Mouse (Mus musculus): ENCODE data around the gene Dnah17. TPM values are rescaled to one million over a fixed set of nuclear protein-coding genes. Genes with fewer than 3 reads are reported as not detected.
A peak's percentile ranks its signal among the peaks of the same experiment; 100 is the strongest.

Gene Dnah17
- polyA plus RNA-seq, 1 experiment from 2014 or later, result 0.14 TPM

GRCm38 (mm10) chr11:117996066-117996465 lies 134.4 kb downstream of the Dnah17 start:
- Histone ChIP-seq H3K27me3 (ENCODE audit: low read depth, poor library complexity, severe bottlenecking) (no peaks in the 10 kb centered on the region), H3K9me3 (replicated peaks) (no peaks in the 10 kb centered on the region), H3K36me3 (peaks cover 34% of the 10 kb centered on the region), H3K4me3 (no peak overlapping the region), H3K27ac (replicated peaks) (peak overlapping the region; percentile 46; the same call in 1 of the 2 replicates), H3K4me1 (peaks cover 60% of the 10 kb centered on the region)
- 27% methylated on average over 3 of the region's 3 CpGs for WGBS
- no peak for DNase-seq (ENCODE audit: low spot score)

DNA sequence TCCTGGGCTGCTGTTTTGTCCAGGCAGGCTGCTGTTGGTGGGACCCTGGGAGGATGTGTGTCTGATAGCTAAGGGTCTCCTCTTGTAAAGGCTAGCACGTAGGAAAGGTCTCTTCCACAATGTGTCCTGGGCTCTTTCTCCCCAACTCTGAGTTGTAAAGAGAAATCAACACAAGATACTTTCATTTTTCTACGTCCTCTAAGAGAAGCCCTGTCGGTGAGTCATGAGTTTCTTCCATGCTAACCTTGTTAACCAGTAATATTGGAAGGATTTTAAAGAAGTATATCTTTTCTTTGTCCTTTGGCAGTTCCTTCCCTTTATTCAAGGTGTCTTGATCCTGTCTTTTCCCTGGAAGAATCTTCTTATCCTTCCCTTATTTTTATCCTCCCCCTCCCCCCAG lies 134.8 kb downstream of the Dnah17 start:
- DNase-seq (ENCODE audit: low spot score), result no peak
- WGBS, result 54% methylated on average over 3 of the region's 3 CpGs

DNA sequence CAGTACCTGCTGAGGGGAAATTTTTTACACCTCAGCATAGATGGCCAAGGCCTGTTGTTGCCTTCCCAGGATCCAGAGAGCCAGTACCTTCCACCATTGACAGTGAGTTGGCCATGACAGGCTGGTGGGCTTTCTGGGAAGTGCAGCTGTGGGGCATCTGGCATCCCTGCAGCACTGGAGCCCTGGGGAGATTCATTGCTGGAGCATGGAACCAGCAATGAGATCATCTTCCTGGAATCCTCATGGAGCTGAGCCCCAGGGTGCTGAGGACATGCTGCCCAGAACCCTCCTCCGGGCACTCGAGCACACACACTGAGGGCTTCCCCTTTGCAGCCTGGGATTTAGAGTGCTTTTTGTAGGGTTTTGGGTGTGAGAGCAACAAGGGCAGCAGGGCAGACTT lies 135.2 kb downstream of the Dnah17 start:
- Histone ChIP-seq H3K4me1 (peaks cover 68% of the 10 kb centered on the region), H3K9me3 (replicated peaks) (no peaks in the 10 kb centered on the region), H3K27ac (replicated peaks) (no peak overlapping the region; the same call in 1 of the 2 replicates), H3K36me3 (peaks cover 26% of the 10 kb centered on the region), H3K27me3 (ENCODE audit: low read depth, poor library complexity, severe bottlenecking) (no peaks in the 10 kb centered on the region), H3K4me3 (no peak overlapping the region)
- no peak for DNase-seq (ENCODE audit: low spot score)
- WGBS, result 55% methylated on average over 2 of the region's 2 CpGs

More for the DNA sequence above, 134.8 kb downstream of the Dnah17 start:
- peaks cover 64% of the 10 kb centered on the region for H3K4me1 ChIP-seq
- no peaks in the 10 kb centered on the region for H3K9me3 ChIP-seq (replicated peaks)
- H3K27me3 ChIP-seq (ENCODE audit: low read depth, poor library complexity, severe bottlenecking), result no peaks in the 10 kb centered on the region
- peak overlapping the region; percentile 46; the same call in 1 of the 2 replicates for H3K27ac ChIP-seq (replicated peaks)
- no peak overlapping the region for H3K4me3 ChIP-seq
- H3K36me3 ChIP-seq, result peaks cover 30% of the 10 kb centered on the region

- Histone ChIP-seq H3K4me3 (no peak overlapping the region), H3K27ac (replicated peaks) (no peak overlapping the region; the same call in 1 of the 2 replicates), H3K36me3 (peaks cover 18% of the 10 kb centered on the region), H3K9me3 (replicated peaks) (no peaks in the 10 kb centered on the region), H3K4me1 (peaks cover 76% of the 10 kb centered on the region), H3K27me3 (ENCODE audit: low read depth, poor library complexity, severe bottlenecking) (no peaks in the 10 kb centered on the region)
- no peak for DNase-seq (ENCODE audit: low spot score)
- WGBS, result 77% methylated on average over 9 of the region's 9 CpGs
These were observed 136.0 kb downstream of the Dnah17 start for GRCm38 (mm10) chr11:117994250-117995057.

GRCm38 (mm10) chr11:117993190-117994175 lies 137.0 kb downstream of the Dnah17 start:
- Histone ChIP-seq H3K4me3 (no peak overlapping the region), H3K27ac (replicated peaks) (no peak overlapping the region), H3K27me3 (ENCODE audit: low read depth, poor library complexity, severe bottlenecking) (no peaks in the 10 kb centered on the region), H3K4me1 (peaks cover 79% of the 10 kb centered on the region), H3K36me3 (peaks cover 9% of the 10 kb centered on the region), H3K9me3 (replicated peaks) (no peaks in the 10 kb centered on the region)
- 78% methylated on average over 14 of the region's 14 CpGs for WGBS
- DNase-seq (ENCODE audit: low spot score), result no peak

DNA sequence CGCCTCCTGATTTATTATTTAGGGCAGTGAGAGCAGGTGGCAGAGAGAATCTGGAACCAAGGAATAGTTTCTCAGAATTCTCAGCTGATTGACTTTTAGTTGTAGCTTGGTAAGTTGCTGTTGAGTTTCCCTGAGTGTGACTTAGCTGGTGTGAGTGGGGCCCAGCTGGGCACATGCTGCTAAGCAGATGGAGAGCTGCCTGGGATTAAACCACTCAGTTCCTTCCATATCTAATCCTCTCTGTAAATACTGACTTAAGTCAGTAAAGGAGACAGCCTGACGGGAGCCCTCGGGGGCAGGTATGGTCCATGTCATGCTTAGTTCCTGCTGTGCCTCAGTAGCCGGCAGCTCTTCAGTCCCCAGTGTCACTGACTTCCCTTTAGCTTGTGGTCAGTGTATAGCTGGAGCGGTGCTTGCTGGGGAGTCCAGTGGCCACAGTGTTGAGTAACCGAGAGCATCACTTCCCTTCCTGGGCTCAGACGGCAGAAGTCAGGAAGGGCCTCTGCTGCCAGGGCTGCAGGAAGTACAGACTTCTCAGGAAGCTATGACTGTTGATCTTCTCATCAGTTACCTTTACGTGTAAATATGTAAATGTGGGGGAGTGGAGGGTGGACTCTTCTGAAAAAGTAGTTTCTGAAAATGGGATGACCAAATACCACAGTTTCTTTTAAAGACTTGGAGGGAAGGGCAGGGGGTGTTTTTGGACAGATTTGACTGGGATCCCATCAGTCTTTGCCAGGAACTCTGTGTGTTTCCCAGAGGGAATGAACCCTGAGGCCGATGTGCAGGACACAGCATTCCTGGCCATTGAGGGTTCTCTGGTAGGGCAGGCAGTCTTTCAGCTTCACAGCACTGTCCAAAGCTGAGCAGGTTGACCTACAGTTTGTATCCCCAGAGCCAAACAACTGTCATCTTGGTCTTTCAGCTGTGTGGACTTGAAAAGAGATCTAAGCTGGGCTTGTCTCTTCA lies 138.6 kb downstream of the Dnah17 start:
- no peak for DNase-seq (ENCODE audit: low spot score)
- H3K9me3 ChIP-seq (replicated peaks), result no peaks in the 10 kb centered on the region
- 55% methylated on average over 9 of the region's 9 CpGs for WGBS
- H3K36me3 ChIP-seq, result no peaks in the 10 kb centered on the region
- peak overlapping the region; percentile 38; the same call in 1 of the 2 replicates for H3K27ac ChIP-seq (replicated peaks)
- peaks cover 90% of the 10 kb centered on the region for H3K4me1 ChIP-seq
- no peak overlapping the region for H3K4me3 ChIP-seq
- H3K27me3 ChIP-seq (ENCODE audit: low read depth, poor library complexity, severe bottlenecking), result no peaks in the 10 kb centered on the region

GRCm38 (mm10) chr11:117989926-117990325 lies 140.5 kb downstream of the Dnah17 start:
- Histone ChIP-seq H3K4me1 (peaks cover 84% of the 10 kb centered on the region), H3K27ac (replicated peaks) (no peak overlapping the region), H3K36me3 (no peaks in the 10 kb centered on the region), H3K27me3 (ENCODE audit: low read depth, poor library complexity, severe bottlenecking) (no peaks in the 10 kb centered on the region), H3K9me3 (replicated peaks) (no peaks in the 10 kb centered on the region), H3K4me3 (no peak overlapping the region)
- 57% methylated on average over 10 of the region's 10 CpGs for WGBS
- DNase-seq (ENCODE audit: low spot score), result no peak

GRCm38 (mm10) chr11:117989241-117989640 lies 141.2 kb downstream of the Dnah17 start:
- WGBS, result 86% methylated on average over 4 of the region's 4 CpGs
- no peaks in the 10 kb centered on the region for H3K36me3 ChIP-seq
- no peak for DNase-seq (ENCODE audit: low spot score)
- no peaks in the 10 kb centered on the region for H3K27me3 ChIP-seq (ENCODE audit: low read depth, poor library complexity, severe bottlenecking)
- H3K4me1 ChIP-seq, result peaks cover 77% of the 10 kb centered on the region
- no peak overlapping the region for H3K4me3 ChIP-seq
- no peaks in the 10 kb centered on the region for H3K9me3 ChIP-seq (replicated peaks)
- no peak overlapping the region for H3K27ac ChIP-seq (replicated peaks)

GRCm38 (mm10) chr11:117987968-117988367 lies 142.5 kb downstream of the Dnah17 start:
- Histone ChIP-seq H3K36me3 (no peaks in the 10 kb centered on the region), H3K27me3 (ENCODE audit: low read depth, poor library complexity, severe bottlenecking) (no peaks in the 10 kb centered on the region), H3K9me3 (replicated peaks) (no peaks in the 10 kb centered on the region), H3K4me3 (peak overlapping the region; percentile 97), H3K27ac (replicated peaks) (no peak overlapping the region), H3K4me1 (peaks cover 67% of the 10 kb centered on the region)
- no peak for DNase-seq (ENCODE audit: low spot score)
- 72% methylated on average over 4 of the region's 4 CpGs for WGBS

DNA sequence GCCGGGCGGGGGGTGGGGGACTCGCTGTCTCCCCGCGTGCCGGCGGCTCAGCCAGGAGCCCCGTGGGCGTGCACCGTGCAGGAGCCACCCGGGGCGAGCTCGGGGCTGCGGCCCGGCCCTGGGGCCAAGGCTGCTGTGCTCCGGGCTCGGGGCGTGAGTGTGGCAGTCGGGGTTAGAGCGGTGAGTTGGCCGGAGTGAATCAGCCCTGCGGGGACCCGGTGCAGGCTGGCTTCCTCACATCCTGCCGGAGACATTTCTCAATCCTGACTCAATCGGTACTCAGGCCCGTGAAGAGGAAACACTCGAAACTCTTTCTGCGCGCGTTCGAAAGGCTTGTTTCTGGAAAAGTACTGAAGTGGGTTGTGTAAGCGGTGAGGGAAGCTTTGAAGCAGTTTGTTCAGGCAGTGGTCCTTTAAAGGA lies 143.4 kb downstream of the Dnah17 start:
- 0% methylated on average over 32 of the region's 32 CpGs for WGBS
- H3K36me3 ChIP-seq, result no peaks in the 10 kb centered on the region
- peaks cover 58% of the 10 kb centered on the region for H3K4me1 ChIP-seq
- H3K4me3 ChIP-seq, result peak overlapping the region; percentile 97
- H3K27ac ChIP-seq (replicated peaks), result peak overlapping the region; percentile 89
- H3K27me3 ChIP-seq (ENCODE audit: low read depth, poor library complexity, severe bottlenecking), result no peaks in the 10 kb centered on the region
- no peak for DNase-seq (ENCODE audit: low spot score)
- no peaks in the 10 kb centered on the region for H3K9me3 ChIP-seq (replicated peaks)

DNA sequence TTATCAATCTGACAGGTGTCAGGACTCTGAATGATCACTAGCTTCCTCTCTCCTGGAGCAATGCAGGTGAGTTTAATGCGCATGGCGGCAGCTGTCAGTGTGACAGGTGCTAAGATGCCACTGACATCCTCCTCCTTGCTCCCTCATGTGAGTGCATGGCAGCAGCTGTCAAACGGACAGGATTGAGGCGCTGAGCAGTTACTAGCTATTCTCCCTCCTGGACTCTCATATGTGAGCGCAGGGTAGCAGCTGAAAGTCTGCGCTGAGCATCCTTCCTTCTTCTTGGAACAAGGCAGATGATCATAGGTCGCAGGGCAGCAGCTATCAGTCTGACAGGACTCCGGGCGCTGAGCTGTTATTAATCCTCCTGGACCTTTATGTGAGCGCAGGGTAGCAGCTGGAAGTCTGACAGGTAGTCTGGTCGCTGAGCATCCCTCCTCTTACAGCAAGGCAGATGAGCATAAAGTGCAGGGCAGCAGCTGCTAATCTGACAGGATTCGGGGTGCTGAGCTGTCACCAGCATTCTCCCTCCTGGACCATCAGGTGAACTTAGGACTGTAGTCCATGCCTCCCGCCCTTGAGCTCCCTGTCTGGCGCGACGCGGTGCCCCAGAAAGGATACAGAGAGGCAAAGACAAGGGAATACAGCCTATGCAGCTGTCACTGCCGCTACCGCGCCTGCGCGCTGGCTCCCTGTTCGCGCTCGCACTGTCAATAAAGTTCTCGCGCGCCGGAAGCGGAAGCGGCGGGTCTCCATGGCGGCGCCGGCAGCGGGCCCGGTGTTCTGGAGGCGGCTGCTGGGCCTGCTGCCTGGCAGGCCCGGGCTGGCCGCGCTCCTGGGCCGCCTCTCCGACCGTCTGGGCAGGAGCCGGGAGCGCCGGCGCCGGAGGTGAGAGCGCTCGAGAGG lies 144.1 kb downstream of the Dnah17 start, which contains the start of gene Pgs1:
Gene Pgs1, plus strand, starts transcription at position 167 of the 906 bp plus-strand sequence.
- H3K27me3 ChIP-seq (ENCODE audit: low read depth, poor library complexity, severe bottlenecking), result no peaks in the 10 kb centered on the region
- H3K36me3 ChIP-seq, result no peaks in the 10 kb centered on the region
- peak within 1 kb of the TSS; percentile 97 for H3K4me3 ChIP-seq
- H3K27ac ChIP-seq (replicated peaks), result peak within 1 kb of the TSS; percentile 89
- peak; percentile 92 for DNase-seq (ENCODE audit: low spot score)
- 7% methylated on average over 51 of the region's 51 CpGs for WGBS
- no peaks in the 10 kb centered on the region for H3K9me3 ChIP-seq (replicated peaks)
- peaks cover 51% of the 10 kb centered on the region for H3K4me1 ChIP-seq

Data from midbrain, embryonic 10.5 days (tissue).